Mouse (Mus musculus): Measurements from ENCODE around the gene Pcyox1. TPM values are rescaled to one million over a fixed set of nuclear protein-coding genes. Genes with fewer than 3 reads are reported as not detected.
"Not testable (repeated sequence)": the region's sequence is repeated elsewhere in the genome, so short reads cannot be mapped to it uniquely, and the experiment has no call there.

Pcyox1 gene
- polyA plus RNA-seq, 1 experiment: 10.3 TPM

- H3K4me1 ChIP-seq (ENCODE audit: control insufficient read depth, insufficient read depth, insufficient read length): peaks cover 3% of the 10 kb centered on the region; the same call in 1 of the 2 replicates
- no peak for DNase-seq (ENCODE audit: low read depth in 1 of 2, low spot score in 2 of 2)
- WGBS: 92% methylated on average over 7 of the region's 7 CpGs
Measured at GRCm38 (mm10) chr6:86361373-86361772, 35.6 kb downstream of the Pcyox1 start.

DNA sequence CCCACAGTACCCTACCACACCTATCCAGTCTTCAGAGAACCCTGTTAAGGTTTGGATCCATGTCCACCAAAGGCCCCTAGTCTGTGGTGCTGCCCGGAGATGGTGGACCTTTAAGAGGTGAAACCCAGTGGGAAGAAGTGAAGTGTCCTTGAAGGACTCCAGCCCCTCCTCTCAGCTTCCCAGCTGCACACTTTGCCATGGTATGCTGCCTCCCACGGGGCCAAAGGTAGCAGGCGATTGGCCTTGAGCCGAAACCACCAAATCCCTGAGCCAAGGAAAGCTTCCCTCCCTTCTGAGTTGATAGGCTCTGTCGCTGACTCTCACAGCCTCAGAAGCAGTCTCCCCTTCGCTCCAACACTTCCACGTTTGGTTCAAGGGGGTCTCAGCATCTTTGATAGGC is 36.3 kb downstream of the Pcyox1 start:
- no peaks in the 10 kb centered on the region for H3K27me3 ChIP-seq (ENCODE audit: control insufficient read depth, insufficient read depth, low read length)
- H3K4me1 ChIP-seq (ENCODE audit: control insufficient read depth, insufficient read depth, insufficient read length): no peaks in the 10 kb centered on the region
- 72% methylated on average over 7 of the region's 7 CpGs for WGBS
- H3K27ac ChIP-seq (ENCODE audit: insufficient read depth, low read length): no peak overlapping the region
- no peaks in the 10 kb centered on the region for H3K36me3 ChIP-seq (ENCODE audit: control insufficient read depth, insufficient read depth, low read length)
- DNase-seq (ENCODE audit: low read depth in 1 of 2, low spot score in 2 of 2): no peak
- no peak for TF ChIP-seq CTCF (IDR thresholded peaks at IDR 0.05; ENCODE audit: extremely low read depth, insufficient read depth, insufficient read length, insufficient replicate concordance)
- TF ChIP-seq POLR2A (IDR thresholded peaks at IDR 0.05; ENCODE audit: low read depth, low read length): no peak
- no peak overlapping the region for H3K4me3 ChIP-seq (ENCODE audit: extremely low read depth, insufficient read depth, insufficient read length)

More at GRCm38 (mm10) chr6:86361373-86361772, 35.6 kb downstream of the Pcyox1 start:
- Histone ChIP-seq H3K36me3 (ENCODE audit: control insufficient read depth, insufficient read depth, low read length) (no peaks in the 10 kb centered on the region), H3K27me3 (ENCODE audit: control insufficient read depth, insufficient read depth, low read length) (no peaks in the 10 kb centered on the region), H3K4me3 (ENCODE audit: extremely low read depth, insufficient read depth, insufficient read length) (no peak overlapping the region), H3K27ac (ENCODE audit: insufficient read depth, low read length) (no peak overlapping the region)
- TF ChIP-seq POLR2A (IDR thresholded peaks at IDR 0.05; ENCODE audit: low read depth, low read length): no peak
- no peak for TF ChIP-seq CTCF (IDR thresholded peaks at IDR 0.05; ENCODE audit: extremely low read depth, insufficient read depth, insufficient read length, insufficient replicate concordance)

DNA sequence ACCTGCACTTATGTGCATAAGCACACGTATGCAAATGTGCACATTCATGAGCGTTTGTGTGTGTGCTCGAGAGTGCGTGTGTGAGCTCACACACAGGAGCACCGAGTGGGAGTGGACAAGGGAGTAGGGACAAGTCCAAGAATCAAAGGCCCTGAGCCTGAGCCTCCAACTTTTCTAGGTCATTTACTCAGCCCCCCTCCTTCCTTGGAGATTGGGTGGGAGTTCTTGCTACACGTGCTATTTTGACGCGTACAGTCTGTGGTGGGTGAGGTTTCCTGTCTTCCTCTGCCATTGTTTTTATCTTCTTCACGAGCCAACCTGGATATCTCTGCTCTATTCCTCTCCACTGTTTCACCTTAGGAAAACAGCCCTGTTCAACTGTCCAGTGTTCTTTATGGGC is 40.0 kb downstream of the Pcyox1 start:
- H3K36me3 ChIP-seq (ENCODE audit: control insufficient read depth, insufficient read depth, low read length): no peaks in the 10 kb centered on the region
- no peak for TF ChIP-seq POLR2A (IDR thresholded peaks at IDR 0.05; ENCODE audit: low read depth, low read length)
- no peak overlapping the region for H3K27ac ChIP-seq (ENCODE audit: insufficient read depth, low read length)
- H3K4me3 ChIP-seq (ENCODE audit: extremely low read depth, insufficient read depth, insufficient read length): no peak overlapping the region
- no peaks in the 10 kb centered on the region for H3K27me3 ChIP-seq (ENCODE audit: control insufficient read depth, insufficient read depth, low read length)
- WGBS: 42% methylated on average over 9 of the region's 9 CpGs
- H3K4me1 ChIP-seq (ENCODE audit: control insufficient read depth, insufficient read depth, insufficient read length): no peaks in the 10 kb centered on the region
- no peak for DNase-seq (ENCODE audit: low read depth in 1 of 2, low spot score in 2 of 2)

DNA sequence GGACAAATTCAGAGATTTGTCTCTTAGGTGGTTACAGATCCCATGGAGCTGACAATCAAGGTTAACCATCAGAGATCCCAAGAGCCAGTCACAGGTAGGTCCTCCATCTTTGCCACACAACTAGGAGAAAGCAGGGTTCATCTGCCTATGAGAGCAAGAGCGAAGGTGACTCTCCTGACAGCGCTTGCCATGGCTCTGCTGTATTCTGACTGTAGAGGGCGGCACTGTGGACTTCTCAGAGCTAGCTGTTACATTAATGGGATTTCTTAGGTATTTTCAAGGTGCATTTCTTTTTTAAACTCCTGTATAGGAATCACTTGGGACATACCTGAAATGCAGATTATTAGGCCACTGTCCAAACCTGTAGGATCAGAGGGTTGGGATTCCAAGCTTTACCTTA is 42.0 kb downstream of the Pcyox1 start:
- H3K4me1 ChIP-seq (ENCODE audit: control insufficient read depth, insufficient read depth, insufficient read length): no peaks in the 10 kb centered on the region
- DNase-seq (ENCODE audit: low read depth in 1 of 2, low spot score in 2 of 2): no peak
- no peak overlapping the region for H3K27ac ChIP-seq (ENCODE audit: insufficient read depth, low read length)
- TF ChIP-seq POLR2A (IDR thresholded peaks at IDR 0.05; ENCODE audit: low read depth, low read length) (no peak), CTCF (IDR thresholded peaks at IDR 0.05; ENCODE audit: extremely low read depth, insufficient read depth, insufficient read length, insufficient replicate concordance) (no peak)
- H3K36me3 ChIP-seq (ENCODE audit: control insufficient read depth, insufficient read depth, low read length): no peaks in the 10 kb centered on the region
- WGBS: 86% methylated on average over 3 of the region's 3 CpGs
- no peaks in the 10 kb centered on the region for H3K27me3 ChIP-seq (ENCODE audit: control insufficient read depth, insufficient read depth, low read length)
- no peak overlapping the region for H3K4me3 ChIP-seq (ENCODE audit: extremely low read depth, insufficient read depth, insufficient read length)

GRCm38 (mm10) chr6:86349257-86349656 is 47.7 kb downstream of the Pcyox1 start:
- 45% methylated on average over 7 of the region's 7 CpGs for WGBS

DNA sequence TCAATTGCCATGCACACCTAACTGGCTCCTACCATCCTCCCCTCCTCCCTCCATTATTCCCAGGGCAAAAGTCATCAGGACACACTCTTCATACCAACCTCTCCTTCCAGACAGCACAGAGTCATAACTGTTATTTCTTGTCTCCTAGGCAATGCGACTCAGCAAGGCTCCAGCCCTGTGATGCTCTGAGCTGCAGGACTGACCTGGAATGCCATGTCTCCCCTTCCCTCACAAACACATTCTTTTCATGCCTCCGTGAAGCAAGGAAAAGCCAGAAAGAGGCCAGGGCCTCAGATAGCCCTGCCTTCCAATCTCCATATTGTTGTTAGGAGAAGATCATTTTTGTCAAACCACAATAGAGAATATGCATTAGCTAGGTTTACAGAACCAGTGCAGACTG is 50.9 kb downstream of the Pcyox1 start:
- 81% methylated on average over 2 of the region's 2 CpGs for WGBS
- H3K36me3 ChIP-seq (ENCODE audit: control insufficient read depth, insufficient read depth, low read length): no peaks in the 10 kb centered on the region
- H3K27me3 ChIP-seq (ENCODE audit: control insufficient read depth, insufficient read depth, low read length): no peaks in the 10 kb centered on the region

More at GRCm38 (mm10) chr6:86349257-86349656, 47.7 kb downstream of the Pcyox1 start:
- DNase-seq (ENCODE audit: low read depth in 1 of 2, low spot score in 2 of 2): no peak
- H3K4me3 ChIP-seq (ENCODE audit: extremely low read depth, insufficient read depth, insufficient read length): no peak overlapping the region
- no peaks in the 10 kb centered on the region for H3K4me1 ChIP-seq (ENCODE audit: control insufficient read depth, insufficient read depth, insufficient read length)
- no peak overlapping the region for H3K27ac ChIP-seq (ENCODE audit: insufficient read depth, low read length)
- H3K27me3 ChIP-seq (ENCODE audit: control insufficient read depth, insufficient read depth, low read length): no peaks in the 10 kb centered on the region
- H3K36me3 ChIP-seq (ENCODE audit: control insufficient read depth, insufficient read depth, low read length): no peaks in the 10 kb centered on the region
- no peak for TF ChIP-seq POLR2A (IDR thresholded peaks at IDR 0.05; ENCODE audit: low read depth, low read length)
- no peak for TF ChIP-seq CTCF (IDR thresholded peaks at IDR 0.05; ENCODE audit: extremely low read depth, insufficient read depth, insufficient read length, insufficient replicate concordance)

DNA sequence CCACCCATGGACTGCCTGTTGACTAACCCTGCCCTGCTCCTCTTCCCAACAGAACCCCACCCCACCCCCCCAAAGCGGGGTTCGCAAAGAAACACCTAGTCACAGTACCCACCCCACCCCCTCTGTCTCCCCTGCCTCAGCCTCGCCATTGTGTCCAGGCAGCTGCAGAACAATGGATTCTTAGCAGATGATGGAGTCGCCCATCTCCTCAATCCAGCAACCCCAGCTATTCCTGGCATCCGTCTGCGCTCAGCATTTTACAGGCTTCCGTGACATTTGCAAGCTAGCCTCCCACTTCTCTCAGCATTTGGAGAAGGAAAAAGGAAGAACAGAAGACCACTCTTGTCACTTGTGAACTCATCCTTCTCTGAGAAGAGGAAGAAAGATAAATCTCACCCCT is 53.3 kb downstream of the Pcyox1 start:
- Histone ChIP-seq H3K4me3 (ENCODE audit: extremely low read depth, insufficient read depth, insufficient read length) (no peak overlapping the region), H3K4me1 (ENCODE audit: control insufficient read depth, insufficient read depth, insufficient read length) (no peaks in the 10 kb centered on the region), H3K36me3 (ENCODE audit: control insufficient read depth, insufficient read depth, low read length) (no peaks in the 10 kb centered on the region), H3K27ac (ENCODE audit: insufficient read depth, low read length) (no peak overlapping the region), H3K27me3 (ENCODE audit: control insufficient read depth, insufficient read depth, low read length) (no peaks in the 10 kb centered on the region)
- TF ChIP-seq POLR2A (IDR thresholded peaks at IDR 0.05; ENCODE audit: low read depth, low read length) (no peak), CTCF (IDR thresholded peaks at IDR 0.05; ENCODE audit: extremely low read depth, insufficient read depth, insufficient read length, insufficient replicate concordance) (no peak)
- WGBS: 40% methylated on average over 7 of the region's 7 CpGs
- DNase-seq (ENCODE audit: low read depth in 1 of 2, low spot score in 2 of 2): no peak

More for the DNA sequence above, 50.9 kb downstream of the Pcyox1 start:
- no peak for DNase-seq (ENCODE audit: low read depth in 1 of 2, low spot score in 2 of 2)
- Histone ChIP-seq H3K27ac (ENCODE audit: insufficient read depth, low read length) (no peak overlapping the region), H3K4me3 (ENCODE audit: extremely low read depth, insufficient read depth, insufficient read length) (no peak overlapping the region), H3K4me1 (ENCODE audit: control insufficient read depth, insufficient read depth, insufficient read length) (no peaks in the 10 kb centered on the region)
- TF ChIP-seq POLR2A (IDR thresholded peaks at IDR 0.05; ENCODE audit: low read depth, low read length): no peak
- no peak for TF ChIP-seq CTCF (IDR thresholded peaks at IDR 0.05; ENCODE audit: extremely low read depth, insufficient read depth, insufficient read length, insufficient replicate concordance)

DNA sequence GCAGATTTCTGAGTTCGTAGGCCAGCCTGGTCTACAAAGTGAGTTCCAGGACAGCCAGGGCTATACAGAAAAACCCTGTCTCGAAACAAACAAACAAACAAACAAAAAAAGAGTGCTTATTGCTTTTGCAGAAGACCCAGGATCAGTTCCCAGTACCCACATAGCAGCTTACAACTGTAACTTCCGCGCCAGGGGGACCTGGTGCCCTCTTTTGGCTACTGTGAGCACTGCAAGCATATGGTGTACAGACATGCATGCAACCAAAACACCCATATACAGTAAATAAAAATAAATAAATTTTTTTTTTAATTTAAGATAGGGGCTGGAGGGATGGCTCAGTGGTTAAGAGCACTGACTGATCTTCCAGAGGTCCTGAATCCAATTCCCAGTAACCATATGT is 60.6 kb downstream of the Pcyox1 start:
- not testable (repeated sequence) for H3K36me3 ChIP-seq (ENCODE audit: control insufficient read depth, insufficient read depth, low read length); H3K27ac ChIP-seq (ENCODE audit: insufficient read depth, low read length); H3K4me3 ChIP-seq (ENCODE audit: extremely low read depth, insufficient read depth, insufficient read length); H3K27me3 ChIP-seq (ENCODE audit: control insufficient read depth, insufficient read depth, low read length); H3K4me1 ChIP-seq (ENCODE audit: control insufficient read depth, insufficient read depth, insufficient read length); DNase-seq (ENCODE audit: low read depth in 1 of 2, low spot score in 2 of 2)
- 85% methylated on average over 4 of the region's 4 CpGs for WGBS

All from spleen, adult 2 months (tissue).